Mouse (Mus musculus): Measurements from ENCODE around the gene Adpgk.

The Adpgk gene

GRCm38 (mm10) chr9:59290957-59291687, at the start of gene Adpgk:
Adpgk (plus strand) TSS chr9:59291558.
- DNase-seq (ENCODE audit: low spot score in 2 of 2) = peak; percentile 90 to 94

- no peak for DNase-seq (ENCODE audit: low spot score in 2 of 2)
Measured at GRCm38 (mm10) chr9:59245181-59245580, 46.2 kb upstream of the Adpgk start.

- no peak for DNase-seq (ENCODE audit: low spot score in 2 of 2)
Measured at GRCm38 (mm10) chr9:59246456-59247029, 44.8 kb upstream of the Adpgk start.

GRCm38 (mm10) chr9:59249359-59249758, 42.0 kb upstream of the Adpgk start:
- no peak for DNase-seq (ENCODE audit: low spot score in 2 of 2)

GRCm38 (mm10) chr9:59250272-59250671, 41.1 kb upstream of the Adpgk start:
- DNase-seq (ENCODE audit: low spot score in 2 of 2) = no peak

- no peak for DNase-seq (ENCODE audit: low spot score in 2 of 2)
Measured at GRCm38 (mm10) chr9:59254716-59255421, 36.5 kb upstream of the Adpgk start.

- DNase-seq (ENCODE audit: low spot score in 2 of 2) = no peak
Measured at GRCm38 (mm10) chr9:59259806-59260454, 31.4 kb upstream of the Adpgk start.

- DNase-seq (ENCODE audit: low spot score in 2 of 2) = no peak
Measured at GRCm38 (mm10) chr9:59266332-59266731, 25.0 kb upstream of the Adpgk start.

GRCm38 (mm10) chr9:59269728-59270127, 21.6 kb upstream of the Adpgk start:
- DNase-seq (ENCODE audit: low spot score in 2 of 2) = peak; percentile 20 to 55

GRCm38 (mm10) chr9:59271081-59271480, 20.3 kb upstream of the Adpgk start:
- no peak for DNase-seq (ENCODE audit: low spot score in 2 of 2)

- no peak for DNase-seq (ENCODE audit: low spot score in 2 of 2)
Measured at GRCm38 (mm10) chr9:59271711-59272110, 19.6 kb upstream of the Adpgk start.

GRCm38 (mm10) chr9:59273199-59273598, 18.2 kb upstream of the Adpgk start:
- no peak for DNase-seq (ENCODE audit: low spot score in 2 of 2)

GRCm38 (mm10) chr9:59274846-59275455, 16.4 kb upstream of the Adpgk start:
- no peak for DNase-seq (ENCODE audit: low spot score in 2 of 2)

- no peak for DNase-seq (ENCODE audit: low spot score in 2 of 2)
Measured at GRCm38 (mm10) chr9:59278199-59278598, 13.2 kb upstream of the Adpgk start.

GRCm38 (mm10) chr9:59278694-59279093, 12.7 kb upstream of the Adpgk start:
- no peak for DNase-seq (ENCODE audit: low spot score in 2 of 2)

- DNase-seq (ENCODE audit: low spot score in 2 of 2) = no peak
Measured at GRCm38 (mm10) chr9:59280888-59281287, 10.5 kb upstream of the Adpgk start.

- DNase-seq (ENCODE audit: low spot score in 2 of 2) = peak; percentile 75 to 78
Measured at GRCm38 (mm10) chr9:59281871-59282682, 9.3 kb upstream of the Adpgk start.

GRCm38 (mm10) chr9:59282683-59282986, 8.7 kb upstream of the Adpgk start:
- no peak for DNase-seq (ENCODE audit: low spot score in 2 of 2)

GRCm38 (mm10) chr9:59285614-59286013, 5.7 kb upstream of the Adpgk start:
- DNase-seq (ENCODE audit: low spot score in 2 of 2) = no peak

- DNase-seq (ENCODE audit: low spot score in 2 of 2) = no peak
Measured at GRCm38 (mm10) chr9:59288058-59288457, 3.3 kb upstream of the Adpgk start.

- DNase-seq (ENCODE audit: low spot score in 2 of 2) = no peak
Measured at GRCm38 (mm10) chr9:59288685-59289410, 2.5 kb upstream of the Adpgk start.

Measured in frontal cortex, postnatal 25 days (tissue).